18 mouse cellular contexts compared by ENCODE assay signal in the genomic region with DNA sequence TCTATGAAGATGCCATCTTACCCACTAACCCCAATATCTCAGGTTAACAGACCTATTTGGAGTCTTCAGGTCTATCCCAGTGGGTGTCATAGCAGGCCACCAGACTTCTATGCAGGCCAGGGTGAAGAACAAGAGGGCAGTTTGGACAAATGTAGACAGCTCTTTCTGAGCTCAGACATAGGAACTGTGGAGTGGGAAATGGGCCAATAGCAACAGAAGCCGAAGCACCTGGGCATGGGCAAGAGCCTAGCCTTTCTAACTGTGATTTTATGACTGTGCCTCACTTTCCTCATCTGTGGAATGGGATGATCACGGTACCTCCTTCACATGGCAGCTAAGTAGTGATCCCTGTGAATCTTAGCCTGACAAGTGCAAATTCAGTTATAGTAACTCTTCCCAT.
DNase-seq lines count a peak whose midpoint lies in the region; ATAC-seq lines count a peak whose summit lies in the region.
"Had no signal": no experiment of that assay in that cellular context is flagged by ENCODE, and none has a peak within 500 bp of the region (broad histone marks: within the 10 kb centered on the region; RNA-seq: fewer than 3 reads in every experiment).

No protein-coding gene starts in this region.

- ATAC-seq in cerebellum, adult (ENCODE audit: insufficient number of reproducible peaks, low FRiP score, low TSS enrichment) = 0 out of 2 replicates have a peak, but pooled peaks have one; percentile 33
- ATAC-seq: activated CD4-positive, CD25-positive, alpha-beta regulatory T cell, adult 4 months; forebrain, embryonic 15.5 days; hindbrain, postnatal 0 days; intestine, postnatal 0 days had no signal

- no peak for DNase-seq in cerebellum, adult 9-10 months
- DNase-seq in cerebellum, adult 9-11 months = peak; percentile 37
- no peak for DNase-seq in cerebellum, postnatal 4 days (ENCODE audit: low spot score in 2 of 2)
- DNase-seq in cerebellum, postnatal 14 days = peak; percentile 26 to 41
- DNase-seq in left cerebral cortex, adult 11 months (ENCODE audit: low spot score) = no peak
- DNase-seq: adrenal gland, adult 8-10 months; adrenal gland, postnatal 25 days; embryo, embryonic 11 days; gastrocnemius, postnatal 25 days; heart, adult 18-20 months; heart, postnatal 14 days; heart, postnatal 4 days; kidney, adult 2 months had no signal

Comparison
In these comparisons a context has a peak if more than half of its experiments do, and no peak if none do; other contexts are left out.
1. DNase-seq: peak in cerebellum, adult 9-11 months (single experiment) and cerebellum, postnatal 14 days (2 of 2); none in cerebellum, adult 9-10 months (single experiment), cerebellum, postnatal 4 days (0 of 2) and left cerebral cortex, adult 11 months (single experiment).